Mouse (Mus musculus) neural tube, embryonic 14.5 days (tissue): ENCODE measurements around the gene Sprr2a2. TPM values are rescaled to one million over a fixed set of nuclear protein-coding genes. Genes with fewer than 3 reads are reported as not detected.
"Not testable (repeated sequence)": the region's sequence is repeated elsewhere in the genome, so short reads cannot be mapped to it uniquely, and the experiment has no call there.

Experiments
- ATAC-seq: fragments of 200-750 bp; cut with Nextera tagmentation; 2 replicates; pipeline ENCODE4 v1.8.0; 2017; ENCODE audit warnings: low read depth, mild to moderate bottlenecking, moderate TSS enrichment, moderate library complexity
- H3K27ac ChIP-seq: fragments of 300-500 bp; sonication (generic); 2 replicates; pipeline ENCODE4 v1.5.1; 2014; ENCODE audit warnings: low read depth, mild to moderate bottlenecking, control low read depth, low read length, moderate library complexity, mixed read lengths
- H3K27me3 ChIP-seq: fragments of 300-500 bp; sonication (generic); 2 replicates; pipeline ENCODE4 v1.6.1; 2014; ENCODE audit warnings: low read length; ENCODE audit not compliant: control insufficient read depth, insufficient read depth
- H3K36me3 ChIP-seq: fragments of 300-500 bp; sonication (generic); 2 replicates; pipeline ENCODE4 v1.6.1; 2014; ENCODE audit warnings: low read length, mixed read lengths; ENCODE audit not compliant: control insufficient read depth, insufficient read depth
- H3K4me1 ChIP-seq: fragments of 300-500 bp; sonication (generic); 2 replicates; pipeline ENCODE4 v1.6.1; 2014; ENCODE audit warnings: low read length; ENCODE audit not compliant: control insufficient read depth, insufficient read depth
- H3K4me2 ChIP-seq: fragments of 300-500 bp; sonication (generic); 2 replicates; pipeline ENCODE4 v1.6.1; 2014; ENCODE audit warnings: mild to moderate bottlenecking, low read depth, low read length, control low read depth
- H3K4me3 ChIP-seq: fragments of 300-500 bp; sonication (generic); 2 replicates; pipeline ENCODE4 v1.5.1; 2014; ENCODE audit warnings: low read depth, low read length, control low read depth, mixed read lengths
- H3K9ac ChIP-seq: fragments of 300-500 bp; sonication (generic); replicated peaks from 2 replicates; pipeline ENCODE4 v1.6.1; 2014; ENCODE audit warnings: low read depth, mild to moderate bottlenecking, control low read depth, low read length, mixed read lengths
- H3K9me3 ChIP-seq: fragments of 300-500 bp; sonication (generic); 2 replicates; pipeline ENCODE4 v1.6.1; 2016; ENCODE audit warnings: low read length; ENCODE audit not compliant: control insufficient read depth
- WGBS: fragments of 180-500 bp; shearing (Covaris S2); extraction: QIAGEN DNeasy Blood & Tissue Kit; methylation state at CpG from one replicate; pipeline ENCODE4 v1.1.7; 2014; 5-methylcytosine and 5-hydroxymethylcytosine counted together
- polyA plus RNA-seq: library from polyadenylated mRNA; unstranded; fragments of >200 nt; fragmentation: Nextera tagmentation; extraction: Ambion mirVana; gene quantifications from 2 replicates; pipeline ENCODE4 v1.2.1, GENCODE M21; 2014

Gene Sprr2a2
- polyA plus RNA-seq, 1 experiment from 2014 or later, result not detected

DNA sequence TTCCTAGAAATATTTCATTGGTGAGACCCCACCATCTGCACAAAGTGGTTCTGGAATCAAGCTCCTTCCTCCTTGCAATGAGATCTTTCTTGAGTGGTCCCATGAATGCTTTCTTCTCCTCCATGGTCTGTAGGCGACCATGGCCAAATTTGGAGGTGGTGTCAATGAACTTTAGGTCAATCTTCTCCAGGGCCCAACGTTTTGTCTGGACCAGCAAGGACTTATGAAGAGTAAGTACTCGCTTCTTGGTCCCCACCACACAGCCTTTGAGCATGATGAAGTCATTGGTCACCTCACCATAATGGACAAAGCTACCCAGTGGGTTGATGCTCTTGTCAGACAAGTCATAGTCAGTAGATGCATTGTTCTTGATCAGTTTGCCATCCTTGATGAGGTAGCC is 11.7 kb downstream of the Sprr2a2 start:
- H3K9ac ChIP-seq, H3K36me3 ChIP-seq, H3K4me3 ChIP-seq, H3K4me1 ChIP-seq, H3K27ac ChIP-seq, ATAC-seq, H3K9me3 ChIP-seq, H3K27me3 ChIP-seq, H3K4me2 ChIP-seq: not testable (repeated sequence)
- WGBS, result 67% methylated on average over 3 of the region's 3 CpGs

DNA sequence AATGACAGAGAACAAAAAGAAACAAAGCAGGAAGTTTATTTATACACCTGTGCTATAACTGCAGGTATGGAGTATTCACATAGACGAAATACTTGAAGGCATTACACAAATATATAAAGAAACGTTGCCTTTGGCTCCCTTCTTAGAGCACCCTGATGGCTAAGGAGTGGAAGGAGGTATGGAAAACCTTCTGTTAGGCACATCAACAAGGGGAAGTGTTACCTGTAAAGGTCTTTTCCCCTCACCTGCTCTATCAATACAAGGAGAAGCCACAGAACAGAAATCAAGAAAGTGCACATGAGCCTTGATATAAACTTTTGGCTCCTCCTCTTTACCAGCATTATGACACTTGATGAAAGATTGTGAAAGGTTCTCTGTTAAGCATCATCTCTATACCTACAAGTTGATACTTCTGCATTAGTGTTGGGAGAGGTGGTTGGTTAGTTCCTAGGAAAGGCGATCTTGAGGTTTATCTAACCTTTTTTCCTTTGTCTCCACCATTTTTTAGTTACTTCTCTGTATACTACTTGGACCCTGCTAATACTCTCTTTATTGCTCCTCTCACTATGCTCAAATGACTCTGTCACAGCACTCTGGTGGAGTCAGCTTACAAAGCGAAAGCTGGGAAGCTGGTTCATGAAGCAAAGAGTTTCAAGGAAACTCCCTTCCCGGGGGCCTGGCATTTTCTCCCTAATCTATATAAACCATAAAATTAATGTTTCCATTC is 20.9 kb downstream of the Sprr2a2 start:
- ATAC-seq, result 0 out of 2 replicates have a peak, but pooled peaks have one; percentile 20
- WGBS, result no CpG with 5 or more reads among the region's 5 CpGs
- not testable (repeated sequence) for H3K36me3 ChIP-seq, H3K4me1 ChIP-seq, H3K4me2 ChIP-seq, H3K27ac ChIP-seq, H3K9me3 ChIP-seq, H3K4me3 ChIP-seq, H3K9ac ChIP-seq, H3K27me3 ChIP-seq

DNA sequence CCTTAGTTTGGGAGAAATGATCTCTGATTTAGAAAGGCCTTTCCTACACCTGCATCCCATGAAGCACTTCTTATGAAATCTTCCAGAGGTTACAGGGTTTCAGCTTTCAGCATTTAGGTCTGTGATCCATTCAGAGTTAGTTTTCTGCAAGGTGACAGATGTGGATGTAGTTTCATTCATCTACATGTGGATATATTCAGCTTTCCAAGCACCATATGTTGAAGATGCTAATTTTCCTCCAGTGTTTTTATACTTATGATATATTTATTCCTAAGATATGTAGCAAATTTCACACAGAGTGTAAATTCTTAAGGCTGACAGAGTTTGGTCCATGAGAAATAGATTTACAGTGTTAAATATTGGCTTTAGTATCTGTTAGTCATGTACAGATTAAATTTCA is 23.0 kb downstream of the Sprr2a2 start:
- H3K4me3 ChIP-seq, H3K9me3 ChIP-seq, H3K9ac ChIP-seq, H3K36me3 ChIP-seq, H3K27me3 ChIP-seq, ATAC-seq, H3K27ac ChIP-seq, H3K4me2 ChIP-seq, H3K4me1 ChIP-seq: not testable (repeated sequence)

DNA sequence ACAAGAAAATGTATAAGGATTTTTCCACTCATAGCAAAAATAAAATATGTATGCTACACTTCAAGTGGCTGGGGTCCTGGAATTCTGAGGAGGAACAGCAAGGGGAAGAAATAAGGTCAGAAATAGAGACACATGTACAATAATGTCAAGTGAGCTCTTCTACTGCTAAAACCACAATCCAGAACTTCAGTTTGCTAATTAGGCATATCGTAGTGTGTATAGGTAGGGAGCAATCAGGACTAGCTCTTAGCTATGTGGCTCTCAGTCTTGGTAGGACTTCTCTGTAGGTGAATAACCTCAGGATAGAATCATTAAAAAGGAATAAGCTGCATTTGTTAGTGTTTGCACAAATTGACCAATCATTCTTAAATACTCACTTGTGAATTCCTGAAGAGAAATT is 23.5 kb downstream of the Sprr2a2 start:
- H3K4me3 ChIP-seq, H3K4me1 ChIP-seq, H3K9ac ChIP-seq, H3K36me3 ChIP-seq, H3K27ac ChIP-seq, H3K9me3 ChIP-seq, ATAC-seq, H3K4me2 ChIP-seq, H3K27me3 ChIP-seq: not testable (repeated sequence)
- WGBS, result no CpG with 5 or more reads among the region's 1 CpGs

DNA sequence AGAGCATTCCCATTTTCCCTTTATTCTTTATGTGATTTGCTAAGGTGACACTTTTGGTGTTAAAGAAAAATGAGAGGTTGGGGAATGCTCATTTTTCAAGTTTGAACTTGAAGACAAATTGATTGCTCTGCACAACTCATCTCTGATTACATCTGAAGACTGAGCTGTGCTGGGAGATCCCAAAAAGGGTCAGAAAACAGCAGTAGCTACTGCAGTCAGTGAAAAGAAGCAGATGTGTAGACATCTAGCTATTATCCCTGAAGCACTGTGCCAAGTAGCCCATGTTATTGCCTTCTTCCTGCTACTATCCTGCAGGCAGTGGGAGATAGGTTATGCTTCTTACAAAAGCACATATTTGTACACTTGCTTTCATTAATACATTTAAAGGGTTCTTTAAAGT is 29.1 kb downstream of the Sprr2a2 start:
- ATAC-seq, result peak; percentile 39; the same call in 1 of the 2 replicates
- not testable (repeated sequence) for H3K4me2 ChIP-seq, H3K27me3 ChIP-seq, H3K9ac ChIP-seq, H3K4me1 ChIP-seq, H3K4me3 ChIP-seq, H3K27ac ChIP-seq, H3K9me3 ChIP-seq, H3K36me3 ChIP-seq

DNA sequence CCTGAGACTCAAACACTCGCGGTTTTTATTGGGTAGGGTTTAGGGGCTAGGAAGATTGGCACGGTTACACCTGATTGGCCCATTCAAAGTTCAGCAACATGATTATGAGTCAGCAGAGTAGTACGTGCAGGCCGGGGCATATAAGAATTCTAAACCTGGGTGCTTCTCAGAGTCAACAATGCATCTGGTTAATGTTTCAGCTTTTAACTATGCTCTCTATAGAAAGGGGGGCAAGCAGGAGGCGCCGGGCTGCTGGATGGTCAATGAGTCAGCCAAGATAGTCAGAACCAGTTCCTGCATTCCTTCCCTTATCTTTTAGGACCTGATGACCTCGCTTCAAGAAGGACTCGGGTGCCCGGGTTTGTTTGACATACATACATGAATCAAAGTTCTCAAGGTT is 30.5 kb downstream of the Sprr2a2 start:
- not testable (repeated sequence) for H3K4me3 ChIP-seq, H3K27ac ChIP-seq, H3K27me3 ChIP-seq, H3K36me3 ChIP-seq, H3K4me2 ChIP-seq, H3K9ac ChIP-seq, H3K4me1 ChIP-seq, ATAC-seq, H3K9me3 ChIP-seq
- WGBS, result no CpG with 5 or more reads among the region's 10 CpGs

DNA sequence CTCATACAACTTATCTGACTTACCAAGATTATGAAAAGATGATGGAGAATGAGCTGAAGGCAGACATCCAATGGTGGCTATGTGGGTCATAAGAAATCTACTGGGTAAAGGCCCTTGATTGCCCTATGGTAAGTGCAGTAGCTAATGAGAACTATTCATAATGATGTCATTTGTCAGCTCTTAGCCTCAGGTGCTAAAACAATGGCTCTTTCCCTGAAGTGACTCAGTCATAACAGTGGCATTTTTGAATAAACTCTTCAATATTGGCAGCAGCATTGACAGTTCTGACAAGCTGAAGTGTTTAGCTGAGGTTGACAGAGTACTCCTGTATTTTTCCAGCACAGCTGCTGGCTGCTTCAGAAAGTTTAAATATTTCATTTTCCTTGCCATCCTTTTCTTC is 32.8 kb downstream of the Sprr2a2 start:
- H3K4me2 ChIP-seq, H3K9me3 ChIP-seq, H3K36me3 ChIP-seq, H3K4me1 ChIP-seq, H3K27ac ChIP-seq, ATAC-seq, H3K4me3 ChIP-seq, H3K9ac ChIP-seq, H3K27me3 ChIP-seq: not testable (repeated sequence)

DNA sequence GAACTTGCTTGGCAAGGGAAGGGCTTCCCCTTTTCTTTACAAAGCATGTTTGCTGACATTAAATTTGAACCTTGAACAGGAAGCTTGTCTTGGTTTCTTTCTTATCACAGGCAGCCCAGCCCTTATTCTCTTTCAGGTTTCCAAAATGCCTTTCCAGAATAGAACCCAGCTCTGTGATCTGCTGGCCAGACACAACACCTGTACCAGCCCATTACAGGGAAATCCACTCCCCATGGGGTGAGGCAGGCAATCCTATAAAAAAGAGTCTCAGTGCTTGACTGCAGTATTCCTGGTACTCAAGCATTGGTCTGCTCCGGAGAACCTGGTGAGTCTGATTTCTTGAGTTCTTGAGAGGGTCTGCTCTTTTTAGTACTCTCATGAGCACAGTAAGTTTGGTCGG is 34.7 kb downstream of the Sprr2a2 start:
- not testable (repeated sequence) for H3K36me3 ChIP-seq, H3K27ac ChIP-seq, H3K9ac ChIP-seq, H3K9me3 ChIP-seq, H3K4me1 ChIP-seq, H3K27me3 ChIP-seq, ATAC-seq, H3K4me3 ChIP-seq, H3K4me2 ChIP-seq
- WGBS, result 87% methylated on average over 1 of the region's 2 CpGs

DNA sequence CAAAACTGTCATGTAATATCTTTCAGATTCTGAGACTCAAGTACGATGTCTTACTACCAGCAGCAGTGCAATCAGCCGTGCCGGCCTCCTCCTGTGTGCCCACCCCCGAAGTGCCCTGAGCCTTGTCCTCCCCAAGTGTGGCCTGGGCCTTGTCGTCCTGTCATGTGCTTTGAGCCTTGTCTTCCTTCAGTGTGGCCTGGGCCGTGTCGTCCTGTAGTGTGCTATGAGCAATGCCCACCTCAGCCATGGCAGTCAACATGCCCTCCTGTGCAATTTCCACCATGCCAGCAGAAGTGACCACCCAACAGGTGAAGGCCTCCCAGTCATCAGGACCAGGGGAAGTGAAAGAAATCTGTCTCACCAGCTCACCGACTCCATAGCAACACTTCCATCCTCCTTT is 38.1 kb downstream of the Sprr2a2 start:
- peak; percentile 50; the same call in 1 of the 2 replicates for ATAC-seq
- not testable (repeated sequence) for H3K36me3 ChIP-seq, H3K27ac ChIP-seq, H3K4me3 ChIP-seq, H3K4me2 ChIP-seq, H3K9ac ChIP-seq, H3K27me3 ChIP-seq, H3K9me3 ChIP-seq, H3K4me1 ChIP-seq
- WGBS, result no CpG with 5 or more reads among the region's 8 CpGs

DNA sequence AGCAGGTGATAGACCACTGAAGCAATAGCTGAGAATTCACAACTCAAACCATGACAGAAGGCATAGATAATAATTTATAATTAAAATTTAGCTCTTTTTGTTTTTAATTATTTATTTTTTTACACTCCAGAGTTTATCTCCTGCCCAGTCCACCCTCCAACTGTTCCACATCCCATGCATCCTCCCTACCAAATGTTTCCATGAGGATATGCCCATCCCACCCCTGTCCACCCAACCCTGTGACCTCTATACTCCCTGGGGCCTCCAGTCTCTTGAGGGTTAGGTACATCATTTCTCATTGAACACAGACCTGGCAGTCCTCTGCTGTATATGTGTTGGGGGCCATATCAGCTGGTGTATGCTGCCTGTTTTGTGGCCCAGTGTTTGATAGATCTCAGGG is 42.8 kb downstream of the Sprr2a2 start:
- H3K4me2 ChIP-seq, result not testable (repeated sequence)

More for the DNA sequence above, 42.8 kb downstream of the Sprr2a2 start:
- H3K4me3 ChIP-seq, H3K9me3 ChIP-seq, H3K9ac ChIP-seq, H3K36me3 ChIP-seq, H3K27ac ChIP-seq, H3K27me3 ChIP-seq, H3K4me1 ChIP-seq: not testable (repeated sequence)
- peak; percentile 28; the same call in 1 of the 2 replicates for ATAC-seq
